Mouse (Mus musculus): Measurements from ENCODE around the gene Cntf. TPM values are rescaled to one million over a fixed set of nuclear protein-coding genes. Genes with fewer than 3 reads are reported as not detected.

Gene Cntf
- polyA plus RNA-seq, 1 experiment from 2014 or later, result 1.1 TPM

DNA sequence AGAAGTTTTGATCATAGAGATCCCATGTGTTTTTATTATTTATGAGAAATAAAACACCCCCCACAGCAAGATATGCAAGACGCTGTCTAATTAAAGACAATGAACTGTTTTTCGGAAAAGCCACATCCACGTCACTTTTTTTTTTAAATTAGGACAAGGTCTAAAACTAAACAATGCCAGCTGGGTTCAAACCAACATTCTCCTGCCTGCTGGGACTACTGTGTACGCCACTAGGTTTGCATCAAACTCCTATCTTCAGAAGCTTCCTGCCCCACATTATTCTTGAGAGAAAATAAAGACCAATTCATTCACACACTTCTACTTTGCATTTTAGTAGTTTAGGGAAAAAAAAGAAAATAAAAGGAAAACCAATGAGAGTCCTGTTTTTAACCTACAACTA is 22.3 kb upstream of the Cntf start:
- 87% methylated on average over 4 of the region's 4 CpGs for WGBS
- ATAC-seq (ENCODE audit: insufficient number of reproducible peaks, insufficient read depth, low FRiP score, low read depth), result no peak

DNA sequence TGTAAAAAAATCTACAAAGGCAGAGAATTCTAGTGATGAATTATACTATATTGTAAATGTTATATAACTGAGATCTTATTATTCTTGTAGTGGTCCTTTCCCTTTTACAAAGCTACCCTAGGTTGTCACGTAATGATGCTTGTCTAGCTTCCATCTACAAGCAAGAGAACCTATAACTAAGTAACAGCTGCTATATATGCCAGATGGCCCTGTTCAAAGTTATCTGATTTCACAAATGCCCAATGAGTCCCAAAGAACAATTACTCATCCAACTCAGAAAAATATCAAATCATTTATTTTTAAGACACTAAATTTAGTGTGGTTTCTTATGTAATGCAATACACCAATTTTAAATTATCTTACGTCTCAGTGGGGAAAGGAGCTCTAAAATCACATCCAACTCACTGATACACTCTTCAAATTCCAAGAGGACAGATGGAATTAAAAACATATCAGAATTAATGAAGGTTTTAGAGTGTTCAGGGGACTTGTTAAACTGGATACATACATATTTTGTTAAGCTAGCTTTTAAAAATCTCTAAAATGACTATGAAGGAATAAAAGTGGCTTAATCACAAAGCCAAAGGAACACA is 21.5 kb upstream of the Cntf start:
- H3K4me3 ChIP-seq (ENCODE audit: low read depth, low read length), result no peak overlapping the region
- H3K4me2 ChIP-seq (replicated peaks; ENCODE audit: low read depth, low read length), result no peak overlapping the region
- WGBS, result 80% methylated on average over 2 of the region's 2 CpGs
- H3K9me3 ChIP-seq (ENCODE audit: control insufficient read depth, low read depth, low read length), result no peaks in the 10 kb centered on the region
- H3K36me3 ChIP-seq (ENCODE audit: control insufficient read depth, insufficient read depth, low read length), result no peaks in the 10 kb centered on the region; the same call in 1 of the 2 replicates
- no peak overlapping the region for H3K27ac ChIP-seq (ENCODE audit: low read length)
- no peaks in the 10 kb centered on the region for H3K27me3 ChIP-seq (ENCODE audit: control insufficient read depth, insufficient read depth, low read length)
- 0 out of 2 replicates have a peak, but pooled peaks cover 3% of the 10 kb centered on the region for H3K4me1 ChIP-seq (ENCODE audit: control insufficient read depth, insufficient read depth, low read length)
- H3K9ac ChIP-seq (replicated peaks; ENCODE audit: low read depth, low read length), result no peak overlapping the region
- no peak for ATAC-seq (ENCODE audit: insufficient number of reproducible peaks, insufficient read depth, low FRiP score, low read depth)

More for the DNA sequence above, 22.3 kb upstream of the Cntf start:
- Histone ChIP-seq H3K4me1 (ENCODE audit: control insufficient read depth, insufficient read depth, low read length) (0 out of 2 replicates have a peak, but pooled peaks cover under 1% of the 10 kb centered on the region), H3K9me3 (ENCODE audit: control insufficient read depth, low read depth, low read length) (no peaks in the 10 kb centered on the region), H3K27ac (ENCODE audit: low read length) (no peak overlapping the region), H3K27me3 (ENCODE audit: control insufficient read depth, insufficient read depth, low read length) (no peaks in the 10 kb centered on the region), H3K4me3 (ENCODE audit: low read depth, low read length) (no peak overlapping the region), H3K4me2 (replicated peaks; ENCODE audit: low read depth, low read length) (no peak overlapping the region), H3K9ac (replicated peaks; ENCODE audit: low read depth, low read length) (no peak overlapping the region), H3K36me3 (ENCODE audit: control insufficient read depth, insufficient read depth, low read length) (no peaks in the 10 kb centered on the region; the same call in 1 of the 2 replicates)

DNA sequence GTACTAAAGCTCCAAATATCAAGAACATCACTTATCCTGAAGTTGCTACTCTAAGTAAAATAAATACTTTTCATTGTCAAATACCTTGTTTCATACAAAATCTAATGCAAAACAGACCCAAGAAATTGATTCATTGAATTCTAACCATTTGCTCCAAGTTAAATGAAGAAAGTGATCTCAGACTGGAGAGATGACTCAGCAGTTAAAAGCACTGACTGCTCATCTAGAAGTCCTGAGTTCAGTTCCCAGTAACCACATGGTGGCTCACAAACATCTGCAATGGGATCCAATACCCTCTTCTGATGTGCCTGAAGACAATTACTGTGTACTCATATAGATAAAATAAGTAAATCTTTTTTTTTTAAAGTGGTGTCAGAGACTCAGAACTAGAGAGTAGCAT is 15.0 kb upstream of the Cntf start:
- H3K27me3 ChIP-seq (ENCODE audit: control insufficient read depth, insufficient read depth, low read length), result no peaks in the 10 kb centered on the region
- 0 out of 2 replicates have a peak, but pooled peaks cover 3% of the 10 kb centered on the region for H3K4me1 ChIP-seq (ENCODE audit: control insufficient read depth, insufficient read depth, low read length)
- H3K4me2 ChIP-seq (replicated peaks; ENCODE audit: low read depth, low read length), result no peak overlapping the region
- H3K9me3 ChIP-seq (ENCODE audit: control insufficient read depth, low read depth, low read length), result no peaks in the 10 kb centered on the region
- H3K9ac ChIP-seq (replicated peaks; ENCODE audit: low read depth, low read length), result no peak overlapping the region
- no peak for ATAC-seq (ENCODE audit: insufficient number of reproducible peaks, insufficient read depth, low FRiP score, low read depth)
- peaks cover 20% of the 10 kb centered on the region for H3K36me3 ChIP-seq (ENCODE audit: control insufficient read depth, insufficient read depth, low read length)
- no peak overlapping the region for H3K4me3 ChIP-seq (ENCODE audit: low read depth, low read length)
- no peak overlapping the region for H3K27ac ChIP-seq (ENCODE audit: low read length)

DNA sequence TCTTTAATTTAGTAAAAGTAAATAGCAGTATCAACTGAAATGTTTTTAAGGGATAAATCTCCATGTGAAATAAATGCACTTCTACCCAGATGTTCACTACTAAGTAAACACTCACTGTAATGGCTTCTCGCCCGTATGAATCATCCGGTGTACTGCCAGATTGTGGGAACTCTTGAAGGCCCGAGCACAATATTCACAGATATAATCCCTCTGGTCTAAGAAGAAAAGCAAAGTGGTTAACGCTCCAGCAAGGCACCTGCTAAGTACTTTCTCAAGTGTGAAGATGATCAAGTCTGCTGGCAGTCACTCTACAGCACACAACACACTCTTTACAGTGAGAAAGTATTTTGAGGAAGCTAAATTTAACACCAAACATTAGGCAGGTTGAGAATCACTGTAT is 5.5 kb upstream of the Cntf start:
- Histone ChIP-seq H3K9me3 (ENCODE audit: control insufficient read depth, low read depth, low read length) (no peaks in the 10 kb centered on the region), H3K4me1 (ENCODE audit: control insufficient read depth, insufficient read depth, low read length) (no peaks in the 10 kb centered on the region), H3K4me3 (ENCODE audit: low read depth, low read length) (no peak overlapping the region), H3K27ac (ENCODE audit: low read length) (no peak overlapping the region), H3K4me2 (replicated peaks; ENCODE audit: low read depth, low read length) (no peak overlapping the region), H3K9ac (replicated peaks; ENCODE audit: low read depth, low read length) (no peak overlapping the region), H3K27me3 (ENCODE audit: control insufficient read depth, insufficient read depth, low read length) (no peaks in the 10 kb centered on the region), H3K36me3 (ENCODE audit: control insufficient read depth, insufficient read depth, low read length) (peaks cover 36% of the 10 kb centered on the region)
- 59% methylated on average over 5 of the region's 5 CpGs for WGBS
- ATAC-seq (ENCODE audit: insufficient number of reproducible peaks, insufficient read depth, low FRiP score, low read depth), result no peak

DNA sequence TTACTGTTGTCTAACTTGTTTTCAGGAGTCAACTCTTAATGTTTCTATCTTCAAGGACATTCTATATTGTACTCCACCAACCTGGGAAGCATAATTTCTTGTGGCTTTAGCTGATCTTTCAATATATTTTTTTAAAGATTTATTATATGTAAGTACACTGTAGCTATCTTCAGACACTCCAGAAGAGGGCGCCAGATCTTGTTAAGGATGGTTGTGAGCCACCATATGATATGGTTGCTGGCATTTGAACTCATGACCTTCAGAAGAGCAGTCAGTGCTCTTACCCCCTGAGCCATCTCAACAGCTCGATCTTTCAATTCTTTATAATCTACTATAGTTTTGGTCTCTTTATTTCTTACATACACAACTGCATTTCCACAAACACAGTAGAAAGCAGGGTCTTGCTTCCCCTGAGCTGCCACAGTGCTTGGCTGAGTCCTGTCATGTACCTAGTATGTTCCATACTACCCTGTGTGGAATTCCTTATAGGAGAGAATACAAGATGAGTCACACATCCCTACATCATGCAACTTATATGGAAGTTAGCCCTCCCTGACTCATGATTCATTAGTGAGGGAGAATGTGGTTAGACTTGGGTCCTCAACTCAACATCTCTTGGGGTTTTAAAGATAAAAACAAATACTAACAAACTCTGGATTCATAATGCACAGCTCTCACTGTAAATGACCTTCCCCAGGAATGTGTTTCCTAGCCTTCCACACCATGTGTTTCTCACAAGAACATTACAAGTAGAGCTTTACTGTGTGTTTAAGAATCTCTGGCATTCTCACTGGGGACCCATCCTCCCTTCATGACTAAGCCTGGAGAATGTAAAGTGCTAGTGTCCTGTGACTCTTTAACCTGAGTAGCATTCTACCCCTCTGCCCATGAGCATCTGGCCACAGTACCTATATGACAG is 3.0 kb downstream of the Cntf start:
- no peak for ATAC-seq (ENCODE audit: insufficient number of reproducible peaks, insufficient read depth, low FRiP score, low read depth)
- no peak overlapping the region for H3K4me3 ChIP-seq (ENCODE audit: low read depth, low read length)
- no peak overlapping the region for H3K4me2 ChIP-seq (replicated peaks; ENCODE audit: low read depth, low read length)
- H3K27me3 ChIP-seq (ENCODE audit: control insufficient read depth, insufficient read depth, low read length), result no peaks in the 10 kb centered on the region
- H3K9ac ChIP-seq (replicated peaks; ENCODE audit: low read depth, low read length), result no peak overlapping the region
- H3K4me1 ChIP-seq (ENCODE audit: control insufficient read depth, insufficient read depth, low read length), result no peaks in the 10 kb centered on the region
- peaks cover 25% of the 10 kb centered on the region for H3K36me3 ChIP-seq (ENCODE audit: control insufficient read depth, insufficient read depth, low read length)
- H3K27ac ChIP-seq (ENCODE audit: low read length), result no peak overlapping the region
- 71% methylated on average over 2 of the region's 2 CpGs for WGBS
- no peaks in the 10 kb centered on the region for H3K9me3 ChIP-seq (ENCODE audit: control insufficient read depth, low read depth, low read length)

DNA sequence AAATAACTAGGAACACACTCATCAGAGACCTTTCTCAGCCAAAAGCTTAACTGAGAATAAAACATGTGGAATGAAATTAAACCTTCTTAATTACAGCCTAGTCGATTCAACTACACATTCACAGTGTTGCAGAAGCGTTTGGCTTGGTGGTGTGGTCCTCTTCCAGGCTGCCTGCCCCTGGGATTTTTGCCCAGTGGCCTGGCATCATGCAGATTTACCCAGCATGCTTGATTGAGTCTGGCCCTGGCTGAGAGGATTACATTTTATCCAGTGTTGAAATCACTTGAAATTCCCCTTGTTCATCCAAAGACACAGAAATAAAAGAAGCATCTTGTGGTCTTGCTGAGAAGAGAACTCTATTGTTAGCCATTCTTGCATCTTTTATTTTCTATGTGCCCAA is 5.8 kb downstream of the Cntf start:
- no peak overlapping the region for H3K4me3 ChIP-seq (ENCODE audit: low read depth, low read length)
- H3K9me3 ChIP-seq (ENCODE audit: control insufficient read depth, low read depth, low read length), result no peaks in the 10 kb centered on the region
- no peak for ATAC-seq (ENCODE audit: insufficient number of reproducible peaks, insufficient read depth, low FRiP score, low read depth)
- no peaks in the 10 kb centered on the region for H3K27me3 ChIP-seq (ENCODE audit: control insufficient read depth, insufficient read depth, low read length)
- H3K4me2 ChIP-seq (replicated peaks; ENCODE audit: low read depth, low read length), result no peak overlapping the region
- H3K27ac ChIP-seq (ENCODE audit: low read length), result no peak overlapping the region
- no peak overlapping the region for H3K9ac ChIP-seq (replicated peaks; ENCODE audit: low read depth, low read length)
- WGBS, result 84% methylated on average over 2 of the region's 2 CpGs
- peaks cover 21% of the 10 kb centered on the region for H3K36me3 ChIP-seq (ENCODE audit: control insufficient read depth, insufficient read depth, low read length)
- no peaks in the 10 kb centered on the region for H3K4me1 ChIP-seq (ENCODE audit: control insufficient read depth, insufficient read depth, low read length)

DNA sequence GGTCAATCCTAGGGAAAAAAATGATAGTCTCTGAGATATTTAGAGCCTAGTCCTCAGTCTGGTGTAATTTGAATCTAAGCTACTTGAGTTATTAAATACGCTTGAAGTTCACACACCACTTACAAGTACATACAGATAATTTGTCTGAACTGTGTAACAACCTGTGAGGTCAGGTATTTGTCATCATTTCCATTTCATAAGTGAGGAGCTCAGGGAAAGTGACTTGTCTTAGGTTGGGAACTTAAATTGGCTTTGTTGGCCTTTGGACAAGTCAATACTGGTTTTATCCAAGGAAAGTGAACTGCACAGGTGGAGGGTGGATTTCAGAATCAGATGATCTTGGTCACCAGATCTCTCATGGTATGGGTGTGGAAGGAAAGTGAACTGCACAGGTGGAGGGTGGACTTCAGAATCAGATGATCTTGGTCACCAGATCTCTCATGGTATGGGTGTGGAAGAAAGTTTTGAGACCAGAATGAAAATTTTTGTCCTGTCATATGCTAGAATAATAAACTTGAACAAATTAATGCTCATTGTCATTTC is 6.4 kb downstream of the Cntf start:
- H3K27ac ChIP-seq (ENCODE audit: low read length), result no peak overlapping the region
- no peak overlapping the region for H3K4me3 ChIP-seq (ENCODE audit: low read depth, low read length)
- ATAC-seq (ENCODE audit: insufficient number of reproducible peaks, insufficient read depth, low FRiP score, low read depth), result no peak
- H3K4me2 ChIP-seq (replicated peaks; ENCODE audit: low read depth, low read length), result no peak overlapping the region
- peaks cover 17% of the 10 kb centered on the region for H3K36me3 ChIP-seq (ENCODE audit: control insufficient read depth, insufficient read depth, low read length)
- H3K4me1 ChIP-seq (ENCODE audit: control insufficient read depth, insufficient read depth, low read length), result no peaks in the 10 kb centered on the region
- 83% methylated on average over 1 of the region's 1 CpGs for WGBS
- H3K9ac ChIP-seq (replicated peaks; ENCODE audit: low read depth, low read length), result no peak overlapping the region
- no peaks in the 10 kb centered on the region for H3K27me3 ChIP-seq (ENCODE audit: control insufficient read depth, insufficient read depth, low read length)
- no peaks in the 10 kb centered on the region for H3K9me3 ChIP-seq (ENCODE audit: control insufficient read depth, low read depth, low read length)

DNA sequence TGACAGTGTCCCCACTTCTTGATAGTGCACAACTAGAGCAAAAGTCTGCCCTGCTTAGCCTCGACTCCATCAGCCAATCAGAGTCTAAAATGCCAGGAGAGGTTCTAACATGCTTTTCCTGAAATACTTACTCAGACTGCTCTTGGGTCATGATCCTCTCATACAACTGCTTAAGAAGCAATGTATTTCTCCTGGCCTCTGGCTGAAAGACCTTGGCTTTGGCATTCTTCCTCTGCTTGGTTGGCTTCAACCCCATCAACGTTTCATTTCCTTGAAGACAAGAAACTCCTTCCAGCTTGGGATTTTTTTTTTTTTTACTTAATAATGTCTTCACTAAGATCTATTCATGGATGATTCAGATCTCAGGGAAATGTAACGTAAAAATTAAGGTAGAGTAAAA is 9.1 kb downstream of the Cntf start:
- Histone ChIP-seq H3K4me1 (ENCODE audit: control insufficient read depth, insufficient read depth, low read length) (no peaks in the 10 kb centered on the region), H3K4me2 (replicated peaks; ENCODE audit: low read depth, low read length) (no peak overlapping the region), H3K9me3 (ENCODE audit: control insufficient read depth, low read depth, low read length) (no peaks in the 10 kb centered on the region), H3K27ac (ENCODE audit: low read length) (no peak overlapping the region), H3K4me3 (ENCODE audit: low read depth, low read length) (no peak overlapping the region), H3K36me3 (ENCODE audit: control insufficient read depth, insufficient read depth, low read length) (no peaks in the 10 kb centered on the region), H3K27me3 (ENCODE audit: control insufficient read depth, insufficient read depth, low read length) (no peaks in the 10 kb centered on the region), H3K9ac (replicated peaks; ENCODE audit: low read depth, low read length) (no peak overlapping the region)
- 82% methylated on average over 3 of the region's 3 CpGs for WGBS
- ATAC-seq (ENCODE audit: insufficient number of reproducible peaks, insufficient read depth, low FRiP score, low read depth), result no peak

Data from stomach, embryonic 14.5 days (tissue).